Mouse (Mus musculus) MEL (cell line): Measurements from ENCODE around the gene Cdk2ap2.

ENCODE experiments used
- CTCF ChIP-seq, 3 experiments: IDR thresholded peaks in 2 of 3; conservative IDR thresholded peaks in 1 of 3; 2 replicates each; pipeline ENCODE4 v1.5.1; 2011 to 2012; ENCODE audit warnings: low read length in 3 of 3, low read depth in 2 of 3, mild to moderate bottlenecking in 2 of 3, improper control_type of control experiment in 1 of 3, inconsistent platforms in 1 of 3, mixed read lengths in 1 of 3, moderate library complexity in 1 of 3; ENCODE audit not compliant: control insufficient read depth in 1 of 3, insufficient read depth in 1 of 3, poor library complexity in 1 of 3, severe bottlenecking in 1 of 3
- EP300 ChIP-seq, 2 experiments: IDR thresholded peaks; 2 replicates each; pipeline ENCODE4 v1.6.1; 2011; ENCODE audit warnings: improper control_type of control experiment in 2 of 2, low read length in 2 of 2, low read depth in 1 of 2, mild to moderate bottlenecking in 1 of 2
- MAFK ChIP-seq: IDR thresholded peaks from 2 replicates; pipeline ENCODE4 v1.6.1; 2011; ENCODE audit warnings: low read depth, mild to moderate bottlenecking, low read length, improper control_type of control experiment, borderline replicate concordance
- MAX ChIP-seq: IDR thresholded peaks from 2 replicates; pipeline ENCODE4 v1.6.1; 2011; ENCODE audit warnings: low read length, improper control_type of control experiment
- MXI1 ChIP-seq: IDR thresholded peaks from 2 replicates; pipeline ENCODE4 v1.6.1; 2011; ENCODE audit warnings: mild to moderate bottlenecking, low read depth, low read length, improper control_type of control experiment
- MYC ChIP-seq: IDR thresholded peaks from 2 replicates; pipeline ENCODE4 v1.6.1; 2011; ENCODE audit warnings: low read depth, mild to moderate bottlenecking, low read length, improper control_type of control experiment, moderate library complexity
- POLR2A ChIP-seq, 2 experiments: IDR thresholded peaks; 2 replicates each; pipeline ENCODE4 v1.6.1; 2011 to 2012; ENCODE audit warnings: low read length in 2 of 2, mild to moderate bottlenecking in 2 of 2, control low read depth in 1 of 2, improper control_type of control experiment in 1 of 2, low read depth in 1 of 2, moderate library complexity in 1 of 2; ENCODE audit not compliant: control insufficient read depth in 1 of 2, insufficient read depth in 1 of 2, poor library complexity in 1 of 2
- SIN3A ChIP-seq: IDR thresholded peaks from 2 replicates; pipeline ENCODE4 v1.6.1; 2012; ENCODE audit warnings: low read length, improper control_type of control experiment, inconsistent platforms
- SMC3 ChIP-seq: IDR thresholded peaks from 2 replicates; pipeline ENCODE4 v1.6.1; 2011; ENCODE audit warnings: low read depth, low read length, improper control_type of control experiment
- TBP ChIP-seq: IDR thresholded peaks from 2 replicates; pipeline ENCODE4 v1.8.0; 2011; ENCODE audit warnings: low read depth, low read length, improper control_type of control experiment
- ZC3H11A ChIP-seq: IDR thresholded peaks from 2 replicates; pipeline ENCODE4 v1.6.1; 2012; ENCODE audit warnings: low read depth, mild to moderate bottlenecking, inconsistent platforms, low read length, improper control_type of control experiment
- ZNF384 ChIP-seq: IDR thresholded peaks from 2 replicates; pipeline ENCODE4 v1.6.1; 2012; ENCODE audit warnings: low read depth, mild to moderate bottlenecking, inconsistent platforms, low read length, improper control_type of control experiment

DNA sequence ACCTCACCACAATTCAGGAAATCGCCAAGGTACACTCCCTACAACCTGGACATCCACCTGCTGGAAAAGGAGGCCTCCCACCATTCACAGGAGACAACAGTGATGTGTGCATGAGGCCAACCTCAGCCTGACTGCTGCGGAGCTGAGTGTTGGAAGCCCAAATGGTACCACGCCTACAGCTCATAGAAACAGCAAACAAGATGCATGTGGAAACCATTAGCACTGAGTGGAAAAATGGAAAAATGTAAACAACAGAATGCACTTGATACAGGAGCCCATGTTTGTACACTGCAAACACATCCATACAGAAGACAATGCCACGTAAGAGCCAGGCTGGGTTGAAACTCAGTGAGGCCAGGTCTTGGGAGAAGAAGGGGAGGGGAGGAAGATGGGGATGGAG, 27.4 kb downstream of the Cdk2ap2 start:
- TF ChIP-seq EP300 (IDR thresholded peaks at IDR 0.05; ENCODE audit: low read depth in 1 of 2, low read length in 2 of 2) = no peak
- TF ChIP-seq TBP = no peak
- TF ChIP-seq MAFK = no peak
- TF ChIP-seq ZC3H11A = no peak
- 0 out of 2 replicates have a peak, but pooled peaks have one; percentile 19 for TF ChIP-seq MXI1
- TF ChIP-seq ZNF384 = no peak
- no peak for TF ChIP-seq CTCF (IDR thresholded peaks at IDR 0.05 in 2 of 3, conservative IDR thresholded peaks at IDR 0.05 in 1 of 3; ENCODE audit: control insufficient read depth in 1 of 3, insufficient read depth in 1 of 3, low read depth in 2 of 3, low read length in 3 of 3, poor library complexity in 1 of 3, severe bottlenecking in 1 of 3)
- TF ChIP-seq MAX = no peak
- 0 out of 2 replicates have a peak, but pooled peaks have one; percentile 2 for TF ChIP-seq SIN3A
- no peak for TF ChIP-seq MYC
- TF ChIP-seq POLR2A (IDR thresholded peaks at IDR 0.05; ENCODE audit: control insufficient read depth in 1 of 2, insufficient read depth in 1 of 2, low read depth in 1 of 2, low read length in 2 of 2, poor library complexity in 1 of 2) = no peak
- no peak for TF ChIP-seq SMC3
